Mouse (Mus musculus) cerebellum, adult 9-11 months (tissue): Measurements from ENCODE around the gene Cdcp2.
A peak's percentile ranks its signal among the peaks of the same experiment; 100 is the strongest.

ENCODE experiments used
- DNase-seq: peaks from one replicate; pipeline ENCODE4 v3.0.0; 2022

The Cdcp2 gene

DNA sequence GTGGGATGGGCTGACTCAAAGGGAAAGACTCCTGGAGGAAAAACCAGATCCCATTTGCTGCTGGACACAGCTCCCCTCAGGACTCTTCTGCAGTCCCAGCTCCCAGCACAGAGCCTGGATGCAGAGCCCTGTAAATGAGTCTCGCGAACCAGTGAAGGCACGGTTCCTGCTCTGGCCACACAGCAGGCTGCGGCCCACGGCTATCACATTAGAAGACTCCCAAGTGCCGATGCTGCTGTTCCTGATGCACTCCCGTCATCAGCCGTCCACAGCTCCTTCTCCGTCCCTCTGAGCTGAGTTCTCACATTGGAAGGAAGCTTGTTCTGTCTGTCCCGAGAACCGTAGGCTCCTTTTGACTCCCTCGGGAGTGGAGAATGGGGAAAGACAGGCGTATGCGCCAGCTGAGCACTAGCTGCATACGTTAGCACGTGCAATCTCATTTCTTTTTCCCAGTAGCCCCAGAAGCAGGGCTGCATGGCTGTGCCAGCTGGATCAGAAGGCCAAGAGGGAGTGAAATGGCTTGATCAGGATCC lies at the start of gene Cdcp2:
Cdcp2 (plus strand) TSS at position 51 of the 533 bp plus-strand sequence.
- no peak for DNase-seq

DNA sequence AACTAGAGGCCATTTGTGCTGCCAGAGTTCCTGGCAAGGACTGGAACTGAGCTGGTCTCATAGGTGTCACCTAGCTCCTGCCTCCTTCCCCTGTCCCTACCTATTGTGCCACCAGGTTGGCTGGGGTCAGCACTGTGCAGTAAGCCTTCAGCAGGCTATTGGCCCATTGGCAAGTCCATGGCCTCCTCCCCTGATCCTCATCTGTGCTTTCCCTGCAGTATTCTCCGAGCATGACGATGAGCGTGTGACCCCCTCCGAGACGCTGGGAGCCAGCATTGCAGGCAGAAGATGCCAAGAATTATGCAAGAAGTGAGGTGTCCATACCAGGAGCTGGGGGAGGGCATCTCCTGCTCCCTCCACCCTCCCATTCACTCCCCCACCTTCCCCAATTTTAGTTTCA lies 48.9 kb upstream of the Cdcp2 start:
- peak; percentile 59 for DNase-seq

DNA sequence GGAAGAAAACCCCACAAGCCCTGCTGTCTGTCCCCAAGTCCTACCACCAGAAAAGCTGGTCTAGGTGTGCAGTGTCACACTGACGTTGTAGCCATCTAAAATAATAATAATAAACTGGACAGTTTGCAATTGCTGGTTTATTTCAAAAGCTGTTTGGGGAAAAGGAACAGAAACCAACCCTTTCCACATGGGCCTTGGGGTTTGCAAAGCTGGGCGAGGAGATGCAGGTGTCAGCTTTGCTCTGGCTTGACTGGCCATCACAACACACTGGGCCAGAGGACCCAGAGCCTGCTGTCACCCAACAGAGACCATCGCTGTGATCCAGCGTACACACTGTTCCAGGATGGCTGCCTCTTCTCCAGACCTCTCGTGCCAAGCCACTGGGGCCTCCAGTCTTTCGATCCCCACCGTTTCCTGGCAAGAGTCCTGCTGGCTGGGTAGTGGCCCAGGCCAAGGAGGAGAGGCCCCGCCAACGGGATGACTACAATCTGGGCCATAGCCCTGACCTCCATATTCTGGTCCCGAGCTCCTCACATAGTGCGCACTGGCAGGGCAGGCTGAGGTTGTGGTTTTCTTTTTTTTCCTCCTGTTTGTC lies 48.0 kb upstream of the Cdcp2 start:
- DNase-seq = peak; percentile 95

- no peak for DNase-seq
Observed at GRCm38 (mm10) chr4:107051889-107052288, 44.8 kb upstream of the Cdcp2 start.

DNA sequence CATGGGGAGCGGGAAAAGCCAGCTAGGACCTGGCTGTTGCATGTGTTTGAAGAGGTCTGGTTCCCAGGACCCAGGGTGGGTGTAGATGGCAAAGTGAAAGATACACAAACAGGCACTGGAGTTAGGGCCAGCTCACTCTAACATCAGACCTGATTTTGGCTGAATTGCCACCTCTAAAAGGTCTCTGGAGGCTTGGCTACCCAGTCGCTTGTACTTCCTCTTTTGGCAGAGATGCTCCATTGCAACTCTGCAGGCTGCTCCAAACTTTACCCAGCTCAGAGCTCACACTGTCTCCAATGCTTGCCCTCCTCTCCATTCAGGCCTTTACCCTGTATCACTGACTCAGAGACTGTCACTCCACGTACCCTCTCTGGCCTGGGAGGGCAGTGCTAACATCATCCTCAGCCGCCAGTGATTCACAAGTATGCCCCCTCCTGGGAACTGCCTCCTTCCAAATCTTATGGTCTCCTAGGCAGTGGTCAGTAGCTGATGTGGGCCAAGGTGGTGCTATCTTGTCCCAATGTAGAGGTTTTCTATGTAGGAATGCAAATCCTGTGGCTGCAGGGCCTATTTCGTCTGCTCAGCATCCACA lies 43.6 kb upstream of the Cdcp2 start:
- DNase-seq = no peak

GRCm38 (mm10) chr4:107056088-107056487 lies 40.6 kb upstream of the Cdcp2 start:
- DNase-seq = no peak

DNA sequence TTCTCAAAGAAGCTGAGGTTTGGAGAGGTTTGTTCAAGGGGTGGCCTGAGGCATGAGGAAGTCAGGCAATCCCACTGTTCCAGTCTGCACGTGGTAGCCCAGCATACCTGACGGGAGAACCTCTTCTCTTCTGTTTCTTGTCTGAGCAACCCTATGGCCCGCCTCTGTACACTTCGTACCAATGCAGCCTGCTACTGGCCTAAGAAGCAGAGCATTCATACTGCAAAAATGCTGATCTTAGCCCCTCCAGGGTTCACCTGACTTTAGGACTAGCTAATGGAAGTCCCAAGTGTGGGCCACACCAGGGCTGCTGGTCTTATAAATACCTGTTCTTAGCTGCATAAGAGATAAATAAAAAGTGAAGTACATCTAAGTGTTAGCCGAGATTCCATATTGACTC lies 38.3 kb upstream of the Cdcp2 start:
- DNase-seq = no peak

DNA sequence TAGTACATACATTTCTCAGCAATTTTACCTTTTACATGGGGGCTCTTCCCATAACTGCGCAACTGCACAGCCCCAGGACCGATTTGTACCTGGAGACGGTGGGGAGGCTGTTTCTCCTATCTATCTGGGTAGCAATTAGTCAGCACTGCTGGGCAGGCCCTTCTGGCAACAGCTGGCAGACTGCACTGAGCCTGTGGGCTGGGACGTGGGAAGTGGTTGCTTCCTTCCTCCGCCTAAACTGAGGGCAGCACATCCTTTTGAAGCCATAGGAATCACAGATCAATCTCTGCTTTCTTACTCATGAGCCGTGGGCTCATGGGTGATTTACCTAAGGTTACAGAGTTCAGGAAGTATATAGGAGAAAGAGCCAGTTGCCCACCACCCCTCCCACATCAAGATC lies 37.9 kb upstream of the Cdcp2 start:
- DNase-seq = no peak

- no peak for DNase-seq
Observed at GRCm38 (mm10) chr4:107061560-107061959, 35.1 kb upstream of the Cdcp2 start.

DNA sequence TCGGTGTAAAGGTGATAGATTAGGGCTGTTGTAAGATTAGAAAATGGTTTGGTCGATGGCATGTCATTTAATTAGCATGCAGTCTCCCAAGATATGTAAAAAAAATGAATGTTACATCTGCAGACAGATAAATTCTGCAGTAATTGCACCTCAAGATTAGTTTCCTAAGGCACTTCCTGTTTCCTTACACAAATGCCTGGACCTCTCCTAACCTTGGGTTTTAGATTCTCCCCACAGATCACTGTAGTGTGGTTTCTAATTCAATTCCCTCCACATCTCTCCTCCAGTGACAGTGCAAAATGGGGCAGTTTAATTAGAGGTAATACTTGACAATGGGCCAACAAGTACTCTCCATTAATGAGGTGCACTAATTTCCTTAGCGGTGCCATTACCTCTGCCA lies 33.5 kb upstream of the Cdcp2 start:
- no peak for DNase-seq

DNA sequence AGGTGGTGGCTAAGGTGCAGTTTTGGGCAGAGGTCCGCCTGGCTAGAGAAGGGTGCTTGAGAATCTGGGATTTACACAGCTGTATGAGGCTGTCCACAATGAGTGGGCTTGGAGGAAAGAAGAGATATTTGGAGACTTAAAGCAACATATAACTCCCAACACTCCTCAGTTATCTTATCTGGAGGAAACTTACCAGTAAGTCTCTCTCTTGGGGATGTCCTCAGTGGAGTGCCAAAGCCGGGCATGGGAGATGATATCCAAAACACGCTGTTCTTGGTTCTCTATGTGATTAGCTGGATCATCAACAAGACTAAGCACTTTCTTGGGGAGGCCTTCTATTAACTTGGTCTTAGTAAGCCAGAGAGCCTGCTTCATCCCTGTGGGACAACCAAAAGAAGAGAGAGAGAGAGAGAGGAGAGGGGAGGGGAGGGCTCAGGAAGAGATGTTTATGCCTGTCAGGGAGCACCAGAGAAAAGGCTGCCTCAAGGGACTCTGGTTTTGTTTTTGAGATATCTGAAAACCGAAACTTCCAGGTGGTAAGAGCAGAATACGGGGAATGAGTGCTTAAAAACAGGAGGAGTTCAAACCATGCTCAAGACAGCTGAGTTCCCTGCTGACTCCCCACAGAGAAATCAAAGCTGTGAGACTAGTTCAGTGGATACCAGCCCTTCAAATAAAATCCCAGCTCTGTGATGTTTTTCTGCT lies 32.1 kb upstream of the Cdcp2 start:
- no peak for DNase-seq

DNA sequence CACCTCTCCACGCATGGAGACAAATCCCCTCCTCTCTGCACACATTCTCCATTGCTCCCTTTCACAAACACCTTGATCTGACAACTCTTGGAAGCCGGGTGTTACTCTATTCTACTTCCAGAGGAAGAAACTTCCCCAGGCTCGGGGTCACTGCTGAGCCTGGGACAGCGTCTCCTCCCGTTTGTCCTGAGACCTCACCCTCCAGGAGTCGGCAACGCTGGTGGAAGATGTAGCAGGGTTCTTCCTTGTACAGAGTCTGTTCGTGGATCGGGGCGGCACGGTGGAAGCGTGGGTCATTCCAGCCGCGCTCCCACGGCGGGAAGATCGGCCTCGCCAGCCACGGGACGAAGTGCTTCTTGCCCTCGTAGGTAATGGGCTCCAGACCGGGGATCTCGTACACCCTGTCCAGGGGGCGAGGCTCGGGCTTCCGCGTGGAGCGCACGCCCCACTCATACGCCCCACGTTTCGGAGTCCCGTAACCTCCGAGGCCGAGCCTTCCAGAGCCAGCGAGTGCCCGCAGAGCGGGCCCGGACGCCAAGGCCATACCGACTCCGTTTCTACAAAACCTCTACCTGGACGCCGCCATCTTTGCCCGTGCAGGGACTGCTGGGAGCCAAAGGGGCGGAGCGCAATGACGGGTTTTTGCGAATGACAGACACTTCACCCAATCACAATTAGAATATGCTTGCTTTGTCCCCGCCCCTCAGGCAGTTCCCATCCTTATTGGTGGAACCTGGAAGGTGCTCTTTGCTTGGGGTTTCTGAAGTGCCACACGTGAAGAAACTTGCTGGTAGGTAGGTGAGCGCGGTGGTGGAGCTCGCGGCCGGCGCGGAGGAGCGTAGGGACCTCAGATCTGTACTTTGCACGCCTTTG lies 30.2 kb upstream of the Cdcp2 start, which contains the start of the genes Mrpl37 and Cyb5rl:
Mrpl37 (minus strand) TSS at position 617 of the 873 bp plus-strand sequence.
Cyb5rl (plus strand) TSS at position 737 of the 873 bp plus-strand sequence.
- peak; percentile 97 for DNase-seq

- no peak for DNase-seq
Observed at GRCm38 (mm10) chr4:107067151-107067840, 29.4 kb upstream of the Cdcp2 start.

- no peak for DNase-seq
Observed at GRCm38 (mm10) chr4:107072343-107072742, 24.3 kb upstream of the Cdcp2 start.

DNA sequence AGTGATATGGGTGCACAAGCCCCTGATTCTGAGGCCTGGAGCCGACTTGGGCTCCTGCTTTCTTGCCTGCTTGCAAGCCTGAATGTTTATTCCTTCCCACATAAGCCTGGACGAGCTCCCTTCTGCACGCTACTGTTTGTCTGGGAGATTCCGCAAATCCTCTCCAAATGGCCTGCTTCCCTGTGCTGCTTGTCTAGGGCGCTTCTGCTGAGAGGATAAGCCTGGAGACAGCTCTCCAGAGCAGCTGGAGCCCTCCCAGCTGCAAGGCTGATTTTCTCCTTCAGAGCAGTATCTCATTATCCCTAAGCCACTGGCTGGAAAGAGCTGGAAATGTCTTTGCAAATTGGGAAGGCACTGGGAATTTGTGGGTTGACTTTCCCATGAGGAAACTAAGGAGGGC lies 21.2 kb upstream of the Cdcp2 start:
- no peak for DNase-seq

- no peak for DNase-seq
Observed at GRCm38 (mm10) chr4:107078894-107079293, 17.8 kb upstream of the Cdcp2 start.

DNA sequence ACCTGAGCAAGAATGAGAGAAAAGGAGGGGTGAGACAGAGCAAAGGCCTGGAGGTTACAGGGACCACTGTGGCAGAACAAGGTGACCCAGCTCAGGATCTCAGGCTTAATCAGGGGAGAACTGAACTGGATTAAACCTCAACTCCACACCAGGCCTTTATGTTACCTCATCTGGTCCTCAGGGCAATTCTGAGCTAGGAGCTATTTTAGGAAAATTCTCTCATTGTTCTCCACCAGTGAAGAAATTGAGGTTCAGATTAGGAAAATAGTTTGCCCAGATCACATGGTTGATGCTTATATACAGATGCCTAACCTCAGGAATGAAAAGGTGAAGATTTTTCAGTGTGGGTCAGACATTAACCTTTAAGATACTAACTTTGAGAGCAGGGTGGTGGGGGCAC lies 17.0 kb upstream of the Cdcp2 start:
- no peak for DNase-seq

DNA sequence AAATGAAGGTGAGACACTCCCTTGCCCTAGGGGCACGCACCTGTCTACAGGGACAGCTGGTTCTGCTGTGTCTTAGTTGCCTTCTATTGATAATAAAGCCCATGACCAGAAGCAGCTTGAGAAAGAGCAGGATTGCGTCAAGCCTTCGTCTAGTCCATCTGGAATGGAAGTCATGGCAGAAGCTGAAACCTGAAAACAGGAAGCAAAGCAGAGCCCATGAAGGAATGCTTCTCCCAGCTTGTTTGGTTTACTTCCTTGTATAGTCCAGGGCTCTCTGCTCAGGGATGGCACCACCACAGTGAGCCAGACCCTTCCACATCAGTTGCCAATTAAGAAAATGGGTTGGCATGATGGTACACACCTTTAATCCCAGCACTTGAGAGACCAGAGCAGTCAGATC lies 14.5 kb upstream of the Cdcp2 start:
- DNase-seq = no peak

DNA sequence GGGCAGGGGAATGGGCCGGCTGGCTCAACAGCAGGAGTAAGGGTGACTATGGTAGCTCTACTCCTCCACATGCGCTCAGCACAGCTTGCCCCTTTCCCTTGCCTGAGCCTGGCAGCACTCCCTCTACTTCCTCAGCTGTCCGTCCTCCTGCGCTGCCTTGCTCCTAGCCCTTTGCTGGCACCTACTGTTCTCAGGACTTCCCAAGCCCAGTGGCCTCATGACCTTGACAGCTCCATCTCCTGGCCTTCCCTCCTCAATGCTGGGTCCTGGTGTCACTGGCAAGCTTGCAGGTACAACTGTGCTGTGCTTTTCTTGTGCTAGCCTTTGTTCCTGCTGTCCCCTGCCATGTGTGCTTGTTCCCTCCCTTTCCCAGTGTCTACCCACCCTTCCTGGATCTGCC lies 13.6 kb upstream of the Cdcp2 start:
- no peak for DNase-seq

GRCm38 (mm10) chr4:107084343-107084742 lies 12.3 kb upstream of the Cdcp2 start:
- DNase-seq = no peak

- peak; percentile 28 for DNase-seq
Observed at GRCm38 (mm10) chr4:107084858-107085257, 11.8 kb upstream of the Cdcp2 start.

GRCm38 (mm10) chr4:107091696-107092095 lies 5.0 kb upstream of the Cdcp2 start:
- no peak for DNase-seq
